Comparison of ENCODE assay signal across 11 mouse cellular contexts in genomic region chr2:42007606-42008005, GRCm38 (mm10).
A peak's percentile ranks its signal among the peaks of the same experiment; 100 is the strongest.
DNase-seq lines count a peak whose midpoint lies in the region; ATAC-seq and TF ChIP-seq lines count a peak whose summit lies in the region.
"Had no signal": no experiment of that assay in that cellular context is flagged by ENCODE, and none has a peak within 500 bp of the region (broad histone marks: within the 10 kb centered on the region; RNA-seq: fewer than 3 reads in every experiment).

No protein-coding gene starts in this region.

- H3K4me2 ChIP-seq in hindbrain, embryonic 11.5 days (replicated peaks; ENCODE audit: low read depth, low read length), result no peak overlapping the region
- no peak overlapping the region for H3K4me2 ChIP-seq in stomach, postnatal 0 days (replicated peaks; ENCODE audit: low read depth)
- H3K4me2 ChIP-seq: limb, embryonic 12.5 days had no signal

- H3K9ac ChIP-seq in hindbrain, embryonic 11.5 days (ENCODE audit: low read depth, low read length), result no peak overlapping the region
- no peak overlapping the region for H3K9ac ChIP-seq in stomach, postnatal 0 days (ENCODE audit: low read length)
- H3K9ac ChIP-seq: limb, embryonic 12.5 days had no signal

- WGBS in hindbrain, embryonic 11.5 days, result 62% methylated on average over 3 of the region's 3 CpGs
- 69% methylated on average over 3 of the region's 3 CpGs for WGBS in hindbrain, embryonic 10.5 days
- 81% methylated on average over 3 of the region's 3 CpGs for WGBS in stomach, postnatal 0 days

- no peak overlapping the region for H3K4me3 ChIP-seq in hindbrain, embryonic 11.5 days (ENCODE audit: low read depth, low read length)
- H3K4me3 ChIP-seq in hindbrain, embryonic 10.5 days, result no peak overlapping the region
- no peak overlapping the region for H3K4me3 ChIP-seq in stomach, postnatal 0 days (ENCODE audit: low read depth, low read length)
- H3K4me3 ChIP-seq: limb, embryonic 12.5 days had no signal

- H3K27ac ChIP-seq in hindbrain, embryonic 11.5 days (ENCODE audit: low read depth, low read length), result no peak overlapping the region
- no peak overlapping the region for H3K27ac ChIP-seq in hindbrain, embryonic 10.5 days
- no peak overlapping the region for H3K27ac ChIP-seq in stomach, postnatal 0 days (replicated peaks)
- H3K27ac ChIP-seq: limb, embryonic 12.5 days had no signal

- no peak for TF ChIP-seq CTCF in stomach, postnatal 0 days (IDR thresholded peaks at IDR 0.05; ENCODE audit: low read depth)

- no peak for TF ChIP-seq EP300 in stomach, postnatal 0 days (optimal IDR thresholded peaks at IDR 0.05)

- no peaks in the 10 kb centered on the region for H3K4me1 ChIP-seq in hindbrain, embryonic 11.5 days (replicated peaks; ENCODE audit: control insufficient read depth, insufficient read depth, low read length)
- peaks cover 7% of the 10 kb centered on the region; the same call in 1 of the 2 replicates for H3K4me1 ChIP-seq in hindbrain, embryonic 10.5 days (replicated peaks)
- H3K4me1 ChIP-seq in stomach, postnatal 0 days (replicated peaks; ENCODE audit: control insufficient read depth, insufficient read depth), result no peaks in the 10 kb centered on the region
- H3K4me1 ChIP-seq: limb, embryonic 12.5 days had no signal

- intact Hi-C loops in left cerebral cortex, postnatal 10 days (cut with DNase I), result no loop called here

- no peaks in the 10 kb centered on the region for H3K36me3 ChIP-seq in hindbrain, embryonic 11.5 days (ENCODE audit: control insufficient read depth, insufficient read depth, low read length)
- no peaks in the 10 kb centered on the region for H3K36me3 ChIP-seq in hindbrain, embryonic 10.5 days
- H3K36me3 ChIP-seq in stomach, postnatal 0 days (ENCODE audit: control insufficient read depth, insufficient read depth, low read length), result no peaks in the 10 kb centered on the region
- H3K36me3 ChIP-seq: limb, embryonic 12.5 days had no signal

- H3K9me3 ChIP-seq in hindbrain, embryonic 11.5 days (ENCODE audit: control insufficient read depth, low read length), result no peaks in the 10 kb centered on the region
- H3K9me3 ChIP-seq in hindbrain, embryonic 10.5 days, result no peaks in the 10 kb centered on the region
- no peaks in the 10 kb centered on the region for H3K9me3 ChIP-seq in stomach, postnatal 0 days (ENCODE audit: control insufficient read depth, low read length)
- H3K9me3 ChIP-seq: limb, embryonic 12.5 days had no signal

- H3K27me3 ChIP-seq in hindbrain, embryonic 11.5 days (ENCODE audit: control insufficient read depth, insufficient read depth, low read length), result no peaks in the 10 kb centered on the region; the same call in 1 of the 2 replicates
- no peaks in the 10 kb centered on the region for H3K27me3 ChIP-seq in hindbrain, embryonic 10.5 days (ENCODE audit: insufficient read depth, poor library complexity, severe bottlenecking)
- no peaks in the 10 kb centered on the region for H3K27me3 ChIP-seq in stomach, postnatal 0 days (ENCODE audit: control insufficient read depth, insufficient read depth, low read length)
- H3K27me3 ChIP-seq: CH12.LX; limb, embryonic 12.5 days had no signal

- DNase-seq in hindbrain, embryonic 11.5 days (ENCODE audit: low spot score), result peak; percentile 13
- DNase-seq in hindbrain, embryonic 10.5 days (ENCODE audit: low spot score), result no peak
- DNase-seq in frontal cortex, postnatal 10 days (ENCODE audit: low spot score in 2 of 2), result peak; percentile 12 to 30
- peak; percentile 22 to 63 for DNase-seq in left cerebral cortex, postnatal 10 days (ENCODE audit: extremely low spot score in 1 of 2, low spot score in 2 of 2)
- peak; percentile 8 for DNase-seq in right cerebral cortex, postnatal 4 days
- no peak for DNase-seq in stomach, postnatal 0 days (ENCODE audit: low spot score)
- no peak for DNase-seq in neural tube, embryonic 10.5 days (ENCODE audit: extremely low spot score, low spot score)
- no peak for DNase-seq in lung, postnatal 36 days
- DNase-seq: heart, postnatal 36 days had no signal

- peak; percentile 49 for ATAC-seq in hindbrain, embryonic 11.5 days (ENCODE audit: low FRiP score)
- no peak for ATAC-seq in stomach, postnatal 0 days (ENCODE audit: low FRiP score, low TSS enrichment)

Comparison
In these comparisons a context has a peak if more than half of its experiments do, and no peak if none do; other contexts are left out.
1. DNase-seq: peak in hindbrain, embryonic 11.5 days (single experiment), frontal cortex, postnatal 10 days (2 of 2), left cerebral cortex, postnatal 10 days (2 of 2) and right cerebral cortex, postnatal 4 days (single experiment); none in hindbrain, embryonic 10.5 days (single experiment), stomach, postnatal 0 days (single experiment), neural tube, embryonic 10.5 days (single experiment) and lung, postnatal 36 days (single experiment).